Mouse (Mus musculus): ENCODE results near the gene Grb10. TPM values are rescaled to one million over a fixed set of nuclear protein-coding genes. Genes with fewer than 3 reads are reported as not detected.

Grb10 gene
- total RNA-seq, 2 experiments from 2014 or later, result 8.4 to 20.5 TPM

GRCm38 (mm10) chr11:11929059-11929458, 109.4 kb downstream of the Grb10 start:
- ATAC-seq (replicated peaks; ENCODE audit: poor library complexity, severe bottlenecking), result no peak

GRCm38 (mm10) chr11:11928586-11928985, 109.9 kb downstream of the Grb10 start:
- ATAC-seq (replicated peaks; ENCODE audit: poor library complexity, severe bottlenecking), result no peak

GRCm38 (mm10) chr11:11923900-11924299, 114.6 kb downstream of the Grb10 start:
- no peak for ATAC-seq (replicated peaks; ENCODE audit: poor library complexity, severe bottlenecking)

GRCm38 (mm10) chr11:11923345-11923744, 115.1 kb downstream of the Grb10 start:
- no peak for ATAC-seq (replicated peaks; ENCODE audit: poor library complexity, severe bottlenecking)

GRCm38 (mm10) chr11:11922106-11922505, 116.4 kb downstream of the Grb10 start:
- no peak for ATAC-seq (replicated peaks; ENCODE audit: poor library complexity, severe bottlenecking)

GRCm38 (mm10) chr11:11907703-11908413, 130.6 kb downstream of the Grb10 start:
- ATAC-seq (replicated peaks; ENCODE audit: poor library complexity, severe bottlenecking), result no peak

GRCm38 (mm10) chr11:11905518-11905917, 133.0 kb downstream of the Grb10 start:
- ATAC-seq (replicated peaks; ENCODE audit: poor library complexity, severe bottlenecking), result no peak

GRCm38 (mm10) chr11:11904995-11905394, 133.5 kb downstream of the Grb10 start:
- no peak for ATAC-seq (replicated peaks; ENCODE audit: poor library complexity, severe bottlenecking)

GRCm38 (mm10) chr11:11901509-11901908, 137.0 kb downstream of the Grb10 start:
- no peak for ATAC-seq (replicated peaks; ENCODE audit: poor library complexity, severe bottlenecking)

GRCm38 (mm10) chr11:11898496-11898895, 140.0 kb downstream of the Grb10 start:
- ATAC-seq (replicated peaks; ENCODE audit: poor library complexity, severe bottlenecking), result no peak

GRCm38 (mm10) chr11:11897645-11898357, 140.7 kb downstream of the Grb10 start, which contains the start of gene Ddc:
Ddc (minus strand) TSS chr11:11898144.
- peak; percentile 56 for ATAC-seq (replicated peaks; ENCODE audit: poor library complexity, severe bottlenecking)

- no peak for ATAC-seq (replicated peaks; ENCODE audit: poor library complexity, severe bottlenecking)
Observed at GRCm38 (mm10) chr11:11895479-11895878, 143.0 kb downstream of the Grb10 start.

- ATAC-seq (replicated peaks; ENCODE audit: poor library complexity, severe bottlenecking), result no peak
Observed at GRCm38 (mm10) chr11:11893769-11894168, 144.7 kb downstream of the Grb10 start.

- ATAC-seq (replicated peaks; ENCODE audit: poor library complexity, severe bottlenecking), result no peak
Observed at GRCm38 (mm10) chr11:11892993-11893602, 145.4 kb downstream of the Grb10 start.

- no peak for ATAC-seq (replicated peaks; ENCODE audit: poor library complexity, severe bottlenecking)
Observed at GRCm38 (mm10) chr11:11891832-11892231, 146.7 kb downstream of the Grb10 start.

GRCm38 (mm10) chr11:11890139-11890741, 148.2 kb downstream of the Grb10 start:
- no peak for ATAC-seq (replicated peaks; ENCODE audit: poor library complexity, severe bottlenecking)

- no peak; the same call in 1 of the 2 replicates for ATAC-seq (replicated peaks; ENCODE audit: poor library complexity, severe bottlenecking)
Observed at GRCm38 (mm10) chr11:11888727-11889126, 149.8 kb downstream of the Grb10 start.

GRCm38 (mm10) chr11:11888051-11888450, 150.4 kb downstream of the Grb10 start:
- no peak for ATAC-seq (replicated peaks; ENCODE audit: poor library complexity, severe bottlenecking)

GRCm38 (mm10) chr11:11886403-11886998, 152.0 kb downstream of the Grb10 start:
- peak; percentile 82 for ATAC-seq (replicated peaks; ENCODE audit: poor library complexity, severe bottlenecking)

GRCm38 (mm10) chr11:11885921-11886320, 152.6 kb downstream of the Grb10 start:
- ATAC-seq (replicated peaks; ENCODE audit: poor library complexity, severe bottlenecking), result no peak

All from granulocyte monocyte progenitor cell, adult 5-6 weeks (primary cell).